Mouse (Mus musculus): ENCODE data around the gene Tm9sf1. TPM values are rescaled to one million over a fixed set of nuclear protein-coding genes. Genes with fewer than 3 reads are reported as not detected.

Gene Tm9sf1
- polyA plus RNA-seq, 1 experiment from 2014 or later = 46.8 TPM

GRCm38 (mm10) chr14:55640816-55641215 lies 2.8 kb downstream of the Tm9sf1 start:
- Histone ChIP-seq H3K27me3 (ENCODE audit: control insufficient read depth, insufficient read depth, low read depth, low read length) (no peaks in the 10 kb centered on the region), H3K36me3 (ENCODE audit: control insufficient read depth, insufficient read depth) (peaks cover 32% of the 10 kb centered on the region), H3K27ac (ENCODE audit: low read length) (no peak overlapping the region), H3K9ac (ENCODE audit: low read depth, low read length) (no peak overlapping the region), H3K9me3 (replicated peaks; ENCODE audit: control insufficient read depth, low read length) (no peaks in the 10 kb centered on the region), H3K4me1 (ENCODE audit: control insufficient read depth, low read depth, low read length) (peaks cover 25% of the 10 kb centered on the region), H3K4me3 (ENCODE audit: low read depth, low read length) (no peak overlapping the region), H3K4me2 (ENCODE audit: low read depth, low read length) (no peak overlapping the region)
- ATAC-seq (ENCODE audit: low read depth) = no peak
- 90% methylated on average over 14 of the region's 14 CpGs for WGBS (ENCODE audit: insufficient replicate concordance)

- no peak within 1 kb of the TSS for H3K4me2 ChIP-seq (ENCODE audit: low read depth, low read length)
- no peaks in the 10 kb centered on the region for H3K9me3 ChIP-seq (replicated peaks; ENCODE audit: control insufficient read depth, low read length)
- no peak within 1 kb of the TSS for H3K9ac ChIP-seq (ENCODE audit: low read depth, low read length)
- H3K4me1 ChIP-seq (ENCODE audit: control insufficient read depth, low read depth, low read length) = peaks cover 25% of the 10 kb centered on the region
- no peaks in the 10 kb centered on the region for H3K27me3 ChIP-seq (ENCODE audit: control insufficient read depth, insufficient read depth, low read depth, low read length)
- 87% methylated on average over 9 of the region's 9 CpGs for WGBS (ENCODE audit: insufficient replicate concordance)
- no peak within 1 kb of the TSS for H3K27ac ChIP-seq (ENCODE audit: low read length)
- no peak within 1 kb of the TSS for H3K4me3 ChIP-seq (ENCODE audit: low read depth, low read length)
- ATAC-seq (ENCODE audit: low read depth) = no peak
- peaks cover 32% of the 10 kb centered on the region for H3K36me3 ChIP-seq (ENCODE audit: control insufficient read depth, insufficient read depth)
These were observed 5.8 kb downstream of the Tm9sf1 start, which contains the start of gene Gm49378 for GRCm38 (mm10) chr14:55637795-55638194. Gm49378 (minus strand) TSS chr14:55637895.

- H3K9ac ChIP-seq (ENCODE audit: low read depth, low read length) = peak within 1 kb of the TSS; percentile 60
- peak within 1 kb of the TSS; percentile 49; the same call in 1 of the 2 replicates for H3K27ac ChIP-seq (ENCODE audit: low read length)
- 1% methylated on average over 33 of the region's 33 CpGs for WGBS (ENCODE audit: insufficient replicate concordance)
- peak within 1 kb of the TSS; percentile 93 for H3K4me2 ChIP-seq (ENCODE audit: low read depth, low read length)
- no peaks in the 10 kb centered on the region for H3K27me3 ChIP-seq (ENCODE audit: control insufficient read depth, insufficient read depth, low read depth, low read length)
- peaks cover 12% of the 10 kb centered on the region for H3K4me1 ChIP-seq (ENCODE audit: control insufficient read depth, low read depth, low read length)
- H3K4me3 ChIP-seq (ENCODE audit: low read depth, low read length) = peak within 1 kb of the TSS; percentile 65
- ATAC-seq (ENCODE audit: low read depth) = peak; percentile 82
- peaks cover 27% of the 10 kb centered on the region for H3K36me3 ChIP-seq (ENCODE audit: control insufficient read depth, insufficient read depth)
- H3K9me3 ChIP-seq (replicated peaks; ENCODE audit: control insufficient read depth, low read length) = no peaks in the 10 kb centered on the region
These were observed 8.0 kb downstream of the Tm9sf1 start, which contains the start of gene Ipo4 for GRCm38 (mm10) chr14:55635523-55636007. Ipo4 (minus strand) TSS chr14:55635957.

GRCm38 (mm10) chr14:55634874-55635522 lies 8.6 kb downstream of the Tm9sf1 start:
- H3K4me3 ChIP-seq (ENCODE audit: low read depth, low read length) = peak overlapping the region; percentile 65
- no peak overlapping the region for H3K27ac ChIP-seq (ENCODE audit: low read length)
- 3% methylated on average over 23 of the region's 23 CpGs for WGBS (ENCODE audit: insufficient replicate concordance)
- no peaks in the 10 kb centered on the region for H3K9me3 ChIP-seq (replicated peaks; ENCODE audit: control insufficient read depth, low read length)
- H3K27me3 ChIP-seq (ENCODE audit: control insufficient read depth, insufficient read depth, low read depth, low read length) = no peaks in the 10 kb centered on the region
- peaks cover 24% of the 10 kb centered on the region for H3K36me3 ChIP-seq (ENCODE audit: control insufficient read depth, insufficient read depth)
- H3K4me2 ChIP-seq (ENCODE audit: low read depth, low read length) = peak overlapping the region; percentile 93
- peak; percentile 24 for ATAC-seq (ENCODE audit: low read depth)
- peaks cover 12% of the 10 kb centered on the region for H3K4me1 ChIP-seq (ENCODE audit: control insufficient read depth, low read depth, low read length)
- peak overlapping the region; percentile 60 for H3K9ac ChIP-seq (ENCODE audit: low read depth, low read length)

- Histone ChIP-seq H3K9ac (ENCODE audit: low read depth, low read length) (no peak overlapping the region), H3K27me3 (ENCODE audit: control insufficient read depth, insufficient read depth, low read depth, low read length) (no peaks in the 10 kb centered on the region), H3K36me3 (ENCODE audit: control insufficient read depth, insufficient read depth) (peaks cover 11% of the 10 kb centered on the region), H3K4me1 (ENCODE audit: control insufficient read depth, low read depth, low read length) (peaks cover 10% of the 10 kb centered on the region), H3K4me2 (ENCODE audit: low read depth, low read length) (no peak overlapping the region), H3K27ac (ENCODE audit: low read length) (no peak overlapping the region), H3K4me3 (ENCODE audit: low read depth, low read length) (no peak overlapping the region), H3K9me3 (replicated peaks; ENCODE audit: control insufficient read depth, low read length) (no peaks in the 10 kb centered on the region)
- 32% methylated on average over 5 of the region's 5 CpGs for WGBS (ENCODE audit: insufficient replicate concordance)
- no peak for ATAC-seq (ENCODE audit: low read depth)
These were observed 14.3 kb downstream of the Tm9sf1 start for GRCm38 (mm10) chr14:55629312-55629711.

- Histone ChIP-seq H3K27ac (ENCODE audit: low read length) (no peak overlapping the region), H3K9ac (ENCODE audit: low read depth, low read length) (no peak overlapping the region), H3K4me3 (ENCODE audit: low read depth, low read length) (no peak overlapping the region), H3K4me2 (ENCODE audit: low read depth, low read length) (no peak overlapping the region), H3K9me3 (replicated peaks; ENCODE audit: control insufficient read depth, low read length) (no peaks in the 10 kb centered on the region), H3K36me3 (ENCODE audit: control insufficient read depth, insufficient read depth) (peaks cover 11% of the 10 kb centered on the region), H3K27me3 (ENCODE audit: control insufficient read depth, insufficient read depth, low read depth, low read length) (no peaks in the 10 kb centered on the region), H3K4me1 (ENCODE audit: control insufficient read depth, low read depth, low read length) (peaks cover 10% of the 10 kb centered on the region)
- 78% methylated on average over 27 of the region's 27 CpGs for WGBS (ENCODE audit: insufficient replicate concordance)
- peak; percentile 54 for ATAC-seq (ENCODE audit: low read depth)
These were observed 15.4 kb downstream of the Tm9sf1 start for GRCm38 (mm10) chr14:55628077-55628827.

- Histone ChIP-seq H3K9me3 (replicated peaks; ENCODE audit: control insufficient read depth, low read length) (no peaks in the 10 kb centered on the region), H3K4me2 (ENCODE audit: low read depth, low read length) (peak overlapping the region; percentile 62), H3K9ac (ENCODE audit: low read depth, low read length) (peak overlapping the region; percentile 41; the same call in 1 of the 2 replicates), H3K4me1 (ENCODE audit: control insufficient read depth, low read depth, low read length) (peaks cover 34% of the 10 kb centered on the region), H3K27me3 (ENCODE audit: control insufficient read depth, insufficient read depth, low read depth, low read length) (no peaks in the 10 kb centered on the region), H3K36me3 (ENCODE audit: control insufficient read depth, insufficient read depth) (no peaks in the 10 kb centered on the region), H3K27ac (ENCODE audit: low read length) (peak overlapping the region; percentile 8; the same call in 1 of the 2 replicates), H3K4me3 (ENCODE audit: low read depth, low read length) (peak overlapping the region; percentile 41)
- ATAC-seq (ENCODE audit: low read depth) = peak; percentile 64
- WGBS (ENCODE audit: insufficient replicate concordance) = 15% methylated on average over 22 of the region's 22 CpGs
These were observed 25.0 kb downstream of the Tm9sf1 start for GRCm38 (mm10) chr14:55618486-55619195.

- Histone ChIP-seq H3K27ac (ENCODE audit: low read length) (peak within 1 kb of the TSS; percentile 60), H3K9ac (ENCODE audit: low read depth, low read length) (peak within 1 kb of the TSS; percentile 41; the same call in 1 of the 2 replicates), H3K36me3 (ENCODE audit: control insufficient read depth, insufficient read depth) (no peaks in the 10 kb centered on the region), H3K27me3 (ENCODE audit: control insufficient read depth, insufficient read depth, low read depth, low read length) (no peaks in the 10 kb centered on the region), H3K4me1 (ENCODE audit: control insufficient read depth, low read depth, low read length) (peaks cover 34% of the 10 kb centered on the region), H3K9me3 (replicated peaks; ENCODE audit: control insufficient read depth, low read length) (no peaks in the 10 kb centered on the region), H3K4me3 (ENCODE audit: low read depth, low read length) (peak within 1 kb of the TSS; percentile 41), H3K4me2 (ENCODE audit: low read depth, low read length) (peak within 1 kb of the TSS; percentile 62)
- peak; percentile 61 for ATAC-seq (ENCODE audit: low read depth)
- 25% methylated on average over 21 of the region's 21 CpGs for WGBS (ENCODE audit: insufficient replicate concordance)
These were observed 25.8 kb downstream of the Tm9sf1 start, which contains the start of gene Rec8 for GRCm38 (mm10) chr14:55617822-55618221. Rec8 (plus strand) TSS chr14:55618037.

All from liver, embryonic 16.5 days (tissue).